Mouse (Mus musculus) ovary, postnatal 10 days (tissue): ENCODE results near the gene Prss45.
A peak's percentile ranks its signal among the peaks of the same experiment; 100 is the strongest.

ENCODE experiments used
- DNase-seq: peaks from one replicate; pipeline ENCODE4 v3.0.0; 2022; ENCODE audit warnings: low spot score

The Prss45 gene

GRCm38 (mm10) chr9:110857781-110858472 is 23.5 kb downstream of the Prss45 start, which contains the start of gene Prss50:
Prss50 (plus strand) TSS chr9:110857967.
- no peak for DNase-seq

GRCm38 (mm10) chr9:110858523-110858922 is 24.1 kb downstream of the Prss45 start:
- DNase-seq, result no peak

GRCm38 (mm10) chr9:110858967-110859596 is 24.7 kb downstream of the Prss45 start:
- DNase-seq, result no peak

- DNase-seq, result no peak
Measured at GRCm38 (mm10) chr9:110871030-110871429, 36.6 kb downstream of the Prss45 start.

GRCm38 (mm10) chr9:110873681-110874659 is 39.6 kb downstream of the Prss45 start:
- no peak for DNase-seq

- DNase-seq, result no peak
Measured at GRCm38 (mm10) chr9:110874660-110875191, 40.3 kb downstream of the Prss45 start.

GRCm38 (mm10) chr9:110875288-110875695 is 40.9 kb downstream of the Prss45 start:
- no peak for DNase-seq

- DNase-seq, result no peak
Measured at GRCm38 (mm10) chr9:110877353-110877752, 43.0 kb downstream of the Prss45 start.

- no peak for DNase-seq
Measured at GRCm38 (mm10) chr9:110877888-110878287, 43.5 kb downstream of the Prss45 start.

GRCm38 (mm10) chr9:110879191-110879920 is 45.0 kb downstream of the Prss45 start, which contains the start of gene Als2cl:
Als2cl (plus strand) TSS chr9:110879870.
- peak; percentile 21 for DNase-seq

GRCm38 (mm10) chr9:110879998-110880561 is 45.7 kb downstream of the Prss45 start, which contains the start of gene Tmie:
Tmie (minus strand) TSS chr9:110880113.
- DNase-seq, result peak; percentile 33

- DNase-seq, result no peak
Measured at GRCm38 (mm10) chr9:110880772-110881171, 46.4 kb downstream of the Prss45 start.

GRCm38 (mm10) chr9:110881953-110882352 is 47.6 kb downstream of the Prss45 start:
- DNase-seq, result no peak

- DNase-seq, result no peak
Measured at GRCm38 (mm10) chr9:110887388-110888303, 53.3 kb downstream of the Prss45 start.

GRCm38 (mm10) chr9:110888935-110889334 is 54.5 kb downstream of the Prss45 start:
- no peak for DNase-seq

GRCm38 (mm10) chr9:110890026-110890783 is 55.8 kb downstream of the Prss45 start:
- no peak for DNase-seq
